Mouse (Mus musculus) midbrain, embryonic 15.5 days (tissue): Measurements from ENCODE around the gene Exoc6. TPM values are rescaled to one million over a fixed set of nuclear protein-coding genes. Genes with fewer than 3 reads are reported as not detected.
A peak's percentile ranks its signal among the peaks of the same experiment; 100 is the strongest.

Experiments
- ATAC-seq: fragments of 200-750 bp; cut with Nextera tagmentation; replicated peaks from 2 replicates; pipeline ENCODE4 v1.8.0; 2017; ENCODE audit warnings: moderate TSS enrichment
- H3K27ac ChIP-seq: fragments of 300-500 bp; sonication (generic); 2 replicates; pipeline ENCODE4 v1.5.1; 2015; ENCODE audit warnings: mild to moderate bottlenecking, inconsistent platforms
- H3K27me3 ChIP-seq: fragments of 300-500 bp; sonication (generic); replicated peaks from 2 replicates; pipeline ENCODE4 v1.6.1; 2015; ENCODE audit warnings: inconsistent platforms
- H3K36me3 ChIP-seq: fragments of 300-500 bp; sonication (generic); replicated peaks from 2 replicates; pipeline ENCODE4 v1.6.1; 2015; ENCODE audit warnings: inconsistent platforms
- H3K4me1 ChIP-seq: fragments of 300-500 bp; sonication (generic); 2 replicates; pipeline ENCODE4 v1.6.1; 2015; ENCODE audit warnings: inconsistent platforms
- H3K4me2 ChIP-seq: fragments of 300-500 bp; sonication (generic); 2 replicates; pipeline ENCODE4 v1.6.1; 2015; ENCODE audit warnings: inconsistent platforms, mild to moderate bottlenecking, moderate library complexity
- H3K4me3 ChIP-seq: fragments of 300-500 bp; sonication (generic); 2 replicates; pipeline ENCODE4 v1.5.1; 2015; ENCODE audit warnings: mild to moderate bottlenecking, inconsistent platforms
- H3K9ac ChIP-seq: fragments of 300-500 bp; sonication (generic); 2 replicates; pipeline ENCODE4 v1.6.1; 2015; ENCODE audit warnings: mild to moderate bottlenecking, inconsistent platforms
- H3K9me3 ChIP-seq: fragments of 300-500 bp; sonication (generic); 2 replicates; pipeline ENCODE4 v1.6.1; 2016; ENCODE audit warnings: inconsistent platforms
- WGBS: fragments of 180-500 bp; shearing (Covaris S2); methylation state at CpG from one replicate; pipeline ENCODE4 v1.1.7; 2015; ENCODE audit warnings: mixed read lengths; 5-methylcytosine and 5-hydroxymethylcytosine counted together
- polyA plus RNA-seq: library from polyadenylated mRNA; unstranded; fragments of >200 nt; fragmentation: Nextera tagmentation; extraction: Ambion mirVana; gene quantifications from 2 replicates; pipeline ENCODE4 v1.2.1, GENCODE M21; 2015

Gene Exoc6
- polyA plus RNA-seq = 19.6 and 22.1 TPM in 2 replicates

DNA sequence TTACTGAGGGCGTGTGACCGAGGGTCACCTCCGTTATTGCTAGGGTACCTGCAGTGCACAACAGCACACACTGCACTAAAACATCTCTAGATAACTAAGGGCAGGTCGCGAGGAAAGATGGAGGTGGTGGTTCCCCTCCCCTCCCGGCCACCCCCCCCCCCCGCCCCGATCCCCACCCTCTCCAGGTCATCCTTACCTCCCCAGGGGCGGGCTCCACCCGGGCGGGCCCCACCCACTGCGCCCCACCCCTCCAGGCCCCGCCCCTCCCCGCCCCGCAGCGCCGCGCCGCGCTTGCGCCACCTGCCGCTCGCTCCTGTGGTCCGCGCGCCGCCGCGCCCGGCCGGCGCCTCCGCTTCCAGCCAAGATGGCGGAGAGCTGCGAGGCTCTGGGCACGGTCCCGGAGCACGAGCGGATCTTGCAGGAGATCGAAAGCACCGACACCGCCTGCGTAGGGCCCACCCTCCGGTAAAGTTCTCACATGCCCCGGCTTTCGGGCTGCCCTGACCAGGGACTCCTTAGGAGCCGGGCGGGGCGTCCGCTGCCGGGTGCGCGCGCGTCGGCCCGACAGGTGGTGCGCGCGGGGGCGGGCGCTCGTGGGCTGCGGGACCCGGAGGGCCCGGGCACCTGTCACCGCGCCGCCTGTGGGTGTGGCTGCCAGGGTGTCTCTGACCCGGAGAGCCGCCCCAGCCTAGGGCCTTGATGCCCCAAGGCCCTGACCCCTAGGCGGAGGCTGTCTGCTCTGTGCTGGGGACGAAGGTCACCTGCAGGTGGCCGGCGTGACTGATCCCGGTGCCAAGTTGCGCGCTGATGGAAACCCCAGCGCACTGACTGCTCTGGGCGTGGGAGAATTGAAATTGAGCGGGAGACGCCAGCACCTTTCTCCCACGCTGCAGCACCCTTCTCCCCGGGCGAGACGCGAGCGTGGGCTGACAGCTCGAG is at the start of gene Exoc6:
Gene Exoc6 (plus strand): TSS at position 318 of the 939 bp plus-strand sequence.
- H3K27me3 ChIP-seq = 0 out of 2 replicates have a peak, but pooled peaks cover 7% of the 10 kb centered on the region
- WGBS = 1% methylated on average over 55 of the region's 89 CpGs
- ATAC-seq = peak; percentile 93
- no peaks in the 10 kb centered on the region for H3K9me3 ChIP-seq
- H3K4me2 ChIP-seq = peak within 1 kb of the TSS; percentile 81
- no peaks in the 10 kb centered on the region for H3K36me3 ChIP-seq
- peak within 1 kb of the TSS; percentile 42 for H3K9ac ChIP-seq
- H3K4me1 ChIP-seq = peaks cover 5% of the 10 kb centered on the region; the same call in 1 of the 2 replicates
- H3K27ac ChIP-seq = peak within 1 kb of the TSS; percentile 51
- H3K4me3 ChIP-seq = peak within 1 kb of the TSS; percentile 57

DNA sequence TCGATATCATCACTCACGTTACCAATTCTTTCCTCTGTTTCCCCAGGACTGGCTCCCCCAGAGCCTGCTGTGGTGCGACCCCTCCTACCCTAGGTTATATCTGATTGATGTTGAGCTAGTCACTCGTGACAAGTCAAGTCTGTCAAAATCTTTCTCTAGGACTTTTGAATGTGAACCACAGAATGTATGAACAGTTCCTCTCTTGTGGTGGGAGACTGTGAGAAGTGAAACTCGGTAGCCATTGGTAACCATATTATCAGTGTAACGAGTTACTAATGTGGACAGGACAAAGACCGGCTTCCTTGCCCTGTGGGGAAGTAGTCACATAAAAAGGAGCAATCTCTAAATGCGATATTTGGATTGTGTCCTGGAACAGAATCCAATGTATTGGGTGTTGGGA is 47.2 kb upstream of the Exoc6 start:
- Histone ChIP-seq H3K4me2 (no peak overlapping the region), H3K4me3 (no peak overlapping the region), H3K9ac (no peak overlapping the region), H3K4me1 (no peaks in the 10 kb centered on the region), H3K27ac (no peak overlapping the region), H3K27me3 (no peaks in the 10 kb centered on the region), H3K9me3 (no peaks in the 10 kb centered on the region), H3K36me3 (no peaks in the 10 kb centered on the region)
- 87% methylated on average over 8 of the region's 8 CpGs for WGBS
- ATAC-seq = no peak

DNA sequence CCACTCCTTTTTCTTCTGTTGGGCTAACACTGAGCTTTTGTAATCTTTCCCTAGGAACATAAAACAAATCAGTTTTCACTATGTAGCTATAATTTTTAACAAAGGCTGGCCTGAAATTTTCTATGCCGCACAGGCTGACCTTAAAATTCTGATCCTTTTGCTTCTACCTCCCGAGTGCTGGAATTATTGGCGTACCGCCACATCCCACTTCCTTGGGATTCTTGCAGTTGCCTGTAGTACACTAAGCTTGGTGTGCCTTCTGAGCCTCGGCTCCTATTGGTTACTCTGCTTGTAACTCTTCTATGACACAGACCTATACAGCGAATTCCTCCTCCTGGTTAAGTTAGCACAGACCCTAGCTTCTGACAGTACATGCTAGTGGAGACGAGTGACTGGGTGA is 44.2 kb upstream of the Exoc6 start:
- H3K9me3 ChIP-seq = no peaks in the 10 kb centered on the region
- no peak for ATAC-seq
- H3K9ac ChIP-seq = no peak overlapping the region
- H3K4me1 ChIP-seq = no peaks in the 10 kb centered on the region
- H3K27me3 ChIP-seq = no peaks in the 10 kb centered on the region
- no peaks in the 10 kb centered on the region for H3K36me3 ChIP-seq
- H3K4me2 ChIP-seq = no peak overlapping the region
- H3K4me3 ChIP-seq = no peak overlapping the region
- H3K27ac ChIP-seq = no peak overlapping the region
- WGBS = 78% methylated on average over 7 of the region's 7 CpGs

DNA sequence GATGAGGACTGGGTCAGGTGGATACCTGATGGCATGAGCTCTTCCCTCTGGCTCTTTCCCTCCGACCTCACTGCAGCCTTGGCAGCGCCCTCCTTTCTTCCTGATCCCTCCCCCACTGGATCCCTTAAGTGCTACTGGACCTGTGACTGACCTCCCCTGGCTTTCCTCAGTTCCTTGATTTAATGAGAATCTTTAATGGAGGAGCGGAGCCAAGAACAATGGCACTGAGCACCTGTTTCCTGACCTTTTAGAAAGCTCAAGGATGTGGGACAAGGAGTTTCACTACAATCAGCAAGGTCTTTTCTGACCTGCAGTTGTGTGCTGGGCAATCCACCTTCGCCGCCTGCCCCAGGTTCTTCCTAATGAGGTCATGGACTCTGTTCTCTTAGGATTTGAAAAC is 43.6 kb upstream of the Exoc6 start:
- H3K4me1 ChIP-seq = no peaks in the 10 kb centered on the region
- H3K36me3 ChIP-seq = no peaks in the 10 kb centered on the region
- H3K4me2 ChIP-seq = no peak overlapping the region
- no peak overlapping the region for H3K4me3 ChIP-seq
- no peak overlapping the region for H3K27ac ChIP-seq
- no peaks in the 10 kb centered on the region for H3K9me3 ChIP-seq
- H3K27me3 ChIP-seq = no peaks in the 10 kb centered on the region
- 66% methylated on average over 5 of the region's 5 CpGs for WGBS
- no peak for ATAC-seq
- no peak overlapping the region for H3K9ac ChIP-seq

DNA sequence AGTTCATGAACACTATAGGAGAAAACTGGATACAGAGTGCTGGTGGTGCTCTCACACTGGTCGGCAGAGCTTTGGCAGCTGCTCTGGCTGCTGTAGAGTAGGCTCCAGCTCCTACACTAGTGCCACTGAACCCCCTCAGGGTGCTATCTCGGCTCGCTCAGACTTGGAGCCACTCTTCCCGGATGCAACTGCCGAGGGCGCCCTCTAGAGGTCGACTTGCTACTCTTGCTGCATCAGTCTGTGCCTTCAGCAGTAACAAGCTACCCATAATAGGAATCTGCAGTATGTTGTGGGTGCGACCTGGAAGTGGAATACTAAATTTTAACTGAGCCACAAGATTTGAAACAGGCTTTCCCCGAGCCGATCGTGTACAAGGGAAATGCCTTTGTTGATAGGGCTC is 40.5 kb upstream of the Exoc6 start:
- H3K27ac ChIP-seq = no peak overlapping the region
- H3K36me3 ChIP-seq = no peaks in the 10 kb centered on the region
- no peak for ATAC-seq
- H3K4me1 ChIP-seq = no peaks in the 10 kb centered on the region
- no peak overlapping the region for H3K4me2 ChIP-seq
- no peaks in the 10 kb centered on the region for H3K9me3 ChIP-seq
- no peaks in the 10 kb centered on the region for H3K27me3 ChIP-seq
- no peak overlapping the region for H3K4me3 ChIP-seq
- 20% methylated on average over 11 of the region's 11 CpGs for WGBS
- H3K9ac ChIP-seq = no peak overlapping the region

DNA sequence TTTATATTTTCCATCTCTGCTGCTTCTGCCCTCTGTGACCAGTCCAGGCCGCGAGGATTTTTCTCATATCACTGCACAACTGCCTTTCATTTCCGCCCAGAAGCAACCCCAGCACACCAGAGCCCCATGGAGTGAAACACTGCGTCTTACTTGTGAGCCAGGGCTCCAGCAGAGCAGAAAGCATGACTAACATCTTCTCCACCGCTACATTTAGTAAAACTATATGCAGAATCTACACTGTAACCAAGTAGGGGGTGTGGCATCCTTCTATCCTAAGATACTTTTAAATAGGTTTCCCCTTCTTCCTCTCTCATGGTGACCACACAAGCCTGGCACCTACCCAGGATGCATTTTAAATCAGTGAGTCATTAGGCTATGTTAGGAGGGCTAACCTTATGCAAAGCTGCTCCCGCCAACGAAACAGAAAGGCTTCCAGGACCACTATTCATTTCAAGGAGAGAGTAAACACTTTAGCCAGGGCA is 35.4 kb upstream of the Exoc6 start:
- H3K4me1 ChIP-seq = no peaks in the 10 kb centered on the region
- no peak overlapping the region for H3K4me2 ChIP-seq
- H3K36me3 ChIP-seq = no peaks in the 10 kb centered on the region
- H3K27me3 ChIP-seq = no peaks in the 10 kb centered on the region
- H3K9ac ChIP-seq = no peak overlapping the region
- no peak overlapping the region for H3K27ac ChIP-seq
- ATAC-seq = no peak
- no peaks in the 10 kb centered on the region for H3K9me3 ChIP-seq
- H3K4me3 ChIP-seq = no peak overlapping the region
- 60% methylated on average over 7 of the region's 7 CpGs for WGBS

DNA sequence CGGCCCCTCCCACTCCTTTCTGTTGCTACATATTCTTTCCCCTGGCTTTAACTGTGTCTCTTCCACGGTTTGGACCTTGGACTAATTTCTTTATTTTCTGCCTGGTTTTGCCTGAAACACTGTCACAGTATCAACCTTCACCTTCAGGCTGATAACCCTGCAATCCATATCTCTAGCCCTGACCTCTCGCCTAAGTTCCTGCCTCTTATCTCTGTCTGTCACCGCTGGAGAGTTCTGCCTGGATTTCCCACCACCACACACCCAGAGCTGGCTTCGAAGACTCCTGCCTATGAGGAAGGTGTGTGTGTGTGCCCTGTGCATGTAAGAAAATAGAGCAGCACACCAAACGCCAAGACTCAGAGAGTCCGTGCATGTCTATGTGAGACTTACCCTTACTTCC is 32.8 kb upstream of the Exoc6 start:
- Histone ChIP-seq H3K4me3 (no peak overlapping the region), H3K9me3 (no peaks in the 10 kb centered on the region), H3K9ac (no peak overlapping the region), H3K4me1 (no peaks in the 10 kb centered on the region), H3K36me3 (no peaks in the 10 kb centered on the region), H3K27me3 (no peaks in the 10 kb centered on the region), H3K27ac (no peak overlapping the region), H3K4me2 (no peak overlapping the region)
- no peak for ATAC-seq
- 82% methylated on average over 7 of the region's 7 CpGs for WGBS

DNA sequence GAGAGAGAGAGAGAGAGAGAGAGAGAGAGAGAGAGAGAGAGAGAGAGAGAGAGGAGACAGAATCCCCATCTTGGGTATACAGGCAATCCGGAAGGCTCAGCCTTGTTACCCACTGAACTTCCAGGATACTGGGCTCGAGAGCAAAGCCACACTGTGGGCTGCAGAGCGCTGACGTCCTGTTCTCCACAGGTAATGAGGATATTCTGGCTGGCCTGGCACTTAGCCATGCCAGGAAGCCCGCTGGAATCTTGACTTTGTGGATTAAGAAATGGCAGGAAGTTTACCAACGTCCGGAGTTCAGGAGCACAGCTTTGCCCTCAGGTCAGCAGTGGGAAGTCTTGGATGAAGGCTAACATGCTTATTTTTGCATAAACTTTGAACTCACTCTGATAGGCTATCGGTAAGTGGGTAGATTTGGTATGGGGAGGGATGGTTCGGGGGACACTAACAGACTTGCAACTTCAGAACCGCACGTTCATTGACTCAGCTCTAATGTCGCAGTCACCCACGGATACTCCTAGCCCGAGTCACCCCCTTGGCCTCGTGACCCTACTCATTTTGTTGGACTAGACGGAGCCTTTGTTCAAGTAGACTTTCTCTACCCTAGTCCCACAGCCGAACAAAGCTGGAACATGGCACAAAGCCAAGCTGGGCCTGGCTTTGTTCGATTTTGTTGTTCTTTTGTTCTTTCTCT is 29.3 kb upstream of the Exoc6 start:
- no peak for ATAC-seq
- Histone ChIP-seq H3K4me2 (no peak overlapping the region), H3K27ac (no peak overlapping the region), H3K9ac (no peak overlapping the region), H3K4me3 (no peak overlapping the region), H3K9me3 (no peaks in the 10 kb centered on the region), H3K36me3 (no peaks in the 10 kb centered on the region), H3K4me1 (no peaks in the 10 kb centered on the region), H3K27me3 (no peaks in the 10 kb centered on the region)
- WGBS = 57% methylated on average over 18 of the region's 18 CpGs

DNA sequence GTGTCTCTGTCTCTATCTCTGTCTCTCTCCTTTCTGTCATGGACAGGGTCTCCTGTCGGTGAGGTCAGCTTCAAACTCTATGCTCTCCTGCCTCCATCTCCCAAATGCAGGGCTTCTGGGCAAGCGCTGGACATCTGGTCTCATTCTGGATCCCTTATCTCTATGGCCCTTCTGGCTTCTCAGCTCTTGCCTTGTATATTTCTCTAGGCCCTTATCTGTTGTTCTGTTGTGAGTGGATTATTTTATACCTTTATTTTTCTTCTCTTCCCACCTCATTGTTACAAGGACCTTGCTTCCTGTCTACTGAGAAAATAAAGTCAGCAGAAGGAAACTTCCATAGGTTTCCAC is 28.8 kb upstream of the Exoc6 start:
- 76% methylated on average over 2 of the region's 2 CpGs for WGBS
- no peaks in the 10 kb centered on the region for H3K9me3 ChIP-seq
- H3K36me3 ChIP-seq = no peaks in the 10 kb centered on the region
- no peak overlapping the region for H3K4me3 ChIP-seq
- H3K4me1 ChIP-seq = no peaks in the 10 kb centered on the region
- no peaks in the 10 kb centered on the region for H3K27me3 ChIP-seq
- H3K27ac ChIP-seq = no peak overlapping the region
- ATAC-seq = no peak
- H3K9ac ChIP-seq = no peak overlapping the region
- no peak overlapping the region for H3K4me2 ChIP-seq

DNA sequence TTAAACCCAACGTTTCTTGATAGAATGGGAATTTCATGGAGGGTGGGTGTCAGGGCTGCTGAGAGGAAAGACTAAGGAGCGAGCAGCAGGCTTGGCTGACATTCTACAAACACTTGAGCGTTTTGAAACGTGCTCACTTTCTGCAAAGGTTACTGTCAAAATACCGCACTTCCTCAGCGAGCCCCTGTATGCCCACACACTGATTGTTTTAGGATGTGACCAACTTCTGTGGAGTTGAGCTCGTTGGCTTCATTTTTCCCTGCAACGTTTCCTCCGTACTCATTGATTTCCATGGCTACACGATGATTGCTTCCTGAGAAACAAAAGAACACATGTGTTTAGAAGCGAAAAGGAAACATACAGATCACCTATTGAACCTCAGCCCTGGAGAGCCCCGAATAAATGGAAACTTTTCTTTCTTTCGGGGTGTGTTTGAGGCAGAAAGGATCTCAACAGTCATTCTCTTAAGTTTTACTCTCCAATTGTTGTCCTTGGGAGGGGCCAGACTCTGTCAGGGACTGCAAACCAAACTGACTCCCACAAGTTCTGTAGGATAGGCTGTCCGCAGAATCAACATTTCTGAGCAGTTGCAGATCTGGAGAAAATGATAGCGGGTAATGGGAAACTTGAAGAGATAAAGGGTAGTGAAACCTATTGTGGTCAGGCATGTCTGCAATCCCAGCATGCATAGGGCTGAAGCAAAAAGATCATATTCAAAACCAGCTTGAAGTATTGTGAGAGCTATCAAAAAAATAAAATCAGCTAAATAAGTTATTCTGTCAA is 26.7 kb upstream of the Exoc6 start:
- WGBS = 85% methylated on average over 15 of the region's 15 CpGs

DNA sequence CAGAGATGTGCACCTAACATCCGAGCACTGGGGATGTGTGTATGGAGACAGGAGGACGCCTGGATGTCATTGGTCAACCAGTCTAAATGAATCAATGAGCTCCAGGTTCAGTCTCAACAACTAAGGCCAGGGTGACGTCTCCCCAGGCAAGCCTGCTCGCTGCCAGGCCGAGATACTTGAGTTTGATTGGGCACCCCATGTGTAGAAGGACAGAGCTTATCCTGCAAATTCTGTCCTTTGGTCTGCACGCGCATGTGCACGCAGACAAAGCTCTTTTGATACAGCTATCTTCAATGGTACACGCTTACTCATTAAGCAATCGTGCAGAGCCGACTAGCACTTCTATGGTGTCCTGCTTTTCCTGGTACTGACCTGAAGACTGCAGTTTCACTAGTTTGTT is 24.3 kb upstream of the Exoc6 start:
- Histone ChIP-seq H3K9ac (no peak overlapping the region), H3K27ac (no peak overlapping the region), H3K4me1 (no peaks in the 10 kb centered on the region), H3K9me3 (no peaks in the 10 kb centered on the region), H3K4me2 (no peak overlapping the region), H3K4me3 (no peak overlapping the region), H3K27me3 (no peaks in the 10 kb centered on the region), H3K36me3 (no peaks in the 10 kb centered on the region)
- WGBS = 82% methylated on average over 11 of the region's 11 CpGs
- no peak for ATAC-seq

More for the DNA sequence above, 26.7 kb upstream of the Exoc6 start:
- no peaks in the 10 kb centered on the region for H3K27me3 ChIP-seq
- no peak overlapping the region for H3K27ac ChIP-seq
- H3K4me1 ChIP-seq = no peaks in the 10 kb centered on the region
- no peaks in the 10 kb centered on the region for H3K36me3 ChIP-seq
- H3K9me3 ChIP-seq = no peaks in the 10 kb centered on the region
- ATAC-seq = no peak
- H3K4me2 ChIP-seq = no peak overlapping the region
- H3K9ac ChIP-seq = no peak overlapping the region
- no peak overlapping the region for H3K4me3 ChIP-seq

DNA sequence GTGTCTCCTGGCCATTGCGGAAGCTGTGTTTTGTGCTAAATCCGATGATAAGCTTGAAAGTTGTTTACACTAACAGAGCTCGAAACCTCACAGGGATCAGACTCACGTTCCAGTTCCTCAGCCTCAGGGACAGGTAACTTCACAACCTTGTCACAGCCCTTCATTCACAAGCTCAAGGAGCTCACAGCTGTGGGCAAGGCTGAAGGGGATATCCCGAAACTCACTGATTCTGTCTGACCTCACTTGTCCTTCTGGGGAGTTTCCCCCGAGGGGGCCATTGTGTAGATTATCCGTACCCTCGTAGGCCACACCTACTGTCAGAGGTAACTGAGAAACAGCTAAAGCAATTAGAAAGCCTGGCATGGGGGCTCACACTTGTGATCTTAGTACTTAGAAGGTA is 23.4 kb upstream of the Exoc6 start:
- Histone ChIP-seq H3K4me2 (no peak overlapping the region), H3K9me3 (no peaks in the 10 kb centered on the region), H3K36me3 (no peaks in the 10 kb centered on the region), H3K27ac (no peak overlapping the region), H3K4me3 (no peak overlapping the region), H3K9ac (no peak overlapping the region), H3K27me3 (no peaks in the 10 kb centered on the region), H3K4me1 (no peaks in the 10 kb centered on the region)
- WGBS = 39% methylated on average over 8 of the region's 8 CpGs
- ATAC-seq = no peak
